Mouse (Mus musculus) ovary, postnatal 14 days (tissue): ENCODE results near the gene Mbd3l2.
"Not testable (repeated sequence)": the region's sequence is repeated elsewhere in the genome, so short reads cannot be mapped to it uniquely, and the experiment has no call there.

Experiments
- DNase-seq: peaks from one replicate; pipeline ENCODE4 v3.0.0; 2022; ENCODE audit warnings: low spot score

The Mbd3l2 gene

DNA sequence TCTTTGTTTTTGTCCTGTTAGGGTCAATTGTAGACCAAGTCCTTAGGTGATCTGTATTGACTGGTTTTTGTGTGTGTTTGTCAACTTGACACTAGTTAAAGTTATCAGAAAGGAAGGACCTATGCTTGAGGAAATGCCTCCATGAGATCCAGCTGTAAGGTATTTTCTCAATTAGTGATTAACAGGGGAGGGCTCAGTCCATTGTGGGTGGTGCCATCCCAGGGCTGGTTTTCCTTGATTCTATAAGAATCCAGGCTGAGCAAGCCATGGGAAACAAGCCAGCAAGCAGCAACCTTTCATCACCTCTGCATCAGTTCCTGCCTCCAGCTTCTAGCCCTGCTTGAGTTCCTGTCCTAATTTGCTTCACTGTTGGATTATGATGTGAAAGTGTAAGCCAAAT lies at the start of gene Mbd3l2:
Gene Mbd3l2, plus strand, starts transcription at position 301 of the 400 bp plus-strand sequence.
- DNase-seq: no peak

DNA sequence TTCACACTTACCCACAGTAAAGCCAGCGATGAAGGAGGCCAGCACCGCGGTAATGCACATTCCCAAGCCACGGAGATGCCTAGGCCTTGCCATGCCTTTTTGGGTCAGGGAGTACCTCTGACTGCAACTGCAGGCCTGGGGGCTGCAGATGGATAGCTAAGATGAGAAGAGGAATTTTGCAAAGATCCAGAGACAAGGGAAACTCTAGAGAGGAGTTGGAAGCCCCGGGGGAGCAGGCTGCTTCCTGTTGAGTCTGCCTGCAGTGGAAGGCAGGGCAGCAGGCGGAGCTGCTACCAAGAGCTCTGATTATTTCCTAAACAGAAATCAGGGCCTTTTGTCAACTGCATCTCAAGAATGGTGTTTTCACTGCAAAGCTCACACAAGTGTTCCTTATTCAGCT lies 44.7 kb upstream of the Mbd3l2 start:
- DNase-seq: peak; percentile 13

DNA sequence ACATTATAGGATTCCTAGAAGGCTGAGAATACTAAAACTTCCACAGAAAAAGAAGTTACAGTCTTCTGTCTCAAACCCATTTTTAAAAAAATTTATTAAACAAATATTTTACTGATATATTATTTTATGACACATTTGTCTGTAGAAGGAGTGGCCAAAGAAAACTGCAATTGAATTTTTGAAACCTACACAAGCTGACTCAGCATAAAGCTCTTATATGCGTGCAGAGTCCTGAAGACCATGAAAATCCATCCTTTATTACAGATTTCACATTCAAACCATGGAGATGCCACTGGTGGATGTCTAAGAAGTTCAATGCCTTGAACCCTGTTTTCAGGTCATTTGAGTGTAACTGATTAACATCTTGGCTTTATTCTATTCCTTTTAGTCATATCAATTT lies 30.8 kb upstream of the Mbd3l2 start:
- DNase-seq: no peak

DNA sequence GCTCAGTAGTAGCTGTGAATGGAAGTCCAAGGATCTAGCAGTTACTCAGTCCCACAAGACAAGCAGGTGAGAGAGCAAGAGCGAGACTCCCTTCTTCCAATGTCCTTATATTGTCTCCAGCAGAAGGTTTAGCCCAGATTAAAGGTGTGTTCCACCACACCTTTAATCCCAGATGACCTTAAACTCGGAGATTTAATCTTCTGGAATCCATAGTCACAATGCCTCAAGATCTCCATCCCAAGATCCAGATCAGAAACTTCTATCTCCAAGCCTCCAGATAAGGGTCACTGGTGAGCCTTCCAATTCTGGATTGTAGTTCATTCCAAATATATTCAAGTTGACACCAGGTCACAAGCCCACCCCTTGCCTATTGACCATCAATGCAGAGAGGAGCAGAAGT lies 27.6 kb upstream of the Mbd3l2 start, which contains the start of gene Naalad2:
Gene Naalad2, minus strand, starts transcription at position 101 of the 400 bp plus-strand sequence.
- DNase-seq: not testable (repeated sequence)

DNA sequence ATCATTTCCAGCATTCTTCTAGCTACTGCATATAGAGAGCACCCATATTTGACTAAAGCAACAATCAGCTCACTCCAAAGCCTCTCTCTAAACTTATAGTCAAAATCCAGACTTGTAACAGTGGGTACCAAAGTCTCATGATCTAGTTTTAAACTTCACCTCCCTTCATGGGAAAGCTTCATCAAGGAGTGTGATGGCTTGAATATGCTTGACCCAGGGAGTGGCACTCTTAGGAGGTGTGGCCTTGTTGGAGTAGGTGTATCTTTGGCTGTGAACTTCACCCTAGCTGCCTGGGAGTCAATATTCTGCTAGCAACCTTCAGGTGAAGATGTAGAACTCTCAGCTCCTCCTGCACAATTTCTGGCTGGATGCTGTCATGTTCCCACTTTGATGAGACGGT lies 26.3 kb upstream of the Mbd3l2 start, which contains the start of gene Ubtfl1:
Gene Ubtfl1, plus strand, starts transcription at position 301 of the 400 bp plus-strand sequence.
- no peak for DNase-seq

DNA sequence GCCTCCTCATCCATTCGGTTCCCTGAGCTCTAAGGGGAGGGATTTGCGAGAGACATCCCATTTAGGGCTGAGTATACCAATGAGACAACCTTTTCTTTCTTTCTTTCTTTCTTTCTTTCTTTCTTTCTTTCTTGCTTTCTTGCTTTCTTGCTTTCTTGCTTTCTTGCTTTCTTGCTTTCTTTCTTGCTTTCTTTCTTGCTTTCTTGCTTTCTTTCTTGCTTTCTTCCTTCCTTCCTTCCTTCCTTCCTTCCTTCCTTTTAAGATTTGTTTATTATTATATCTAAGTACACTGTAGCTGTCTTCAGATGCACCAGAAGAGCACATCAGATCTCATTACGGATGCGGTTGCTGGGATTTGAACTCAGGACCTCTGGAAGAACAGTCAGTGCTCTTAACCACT lies 18.1 kb upstream of the Mbd3l2 start:
- not testable (repeated sequence) for DNase-seq

DNA sequence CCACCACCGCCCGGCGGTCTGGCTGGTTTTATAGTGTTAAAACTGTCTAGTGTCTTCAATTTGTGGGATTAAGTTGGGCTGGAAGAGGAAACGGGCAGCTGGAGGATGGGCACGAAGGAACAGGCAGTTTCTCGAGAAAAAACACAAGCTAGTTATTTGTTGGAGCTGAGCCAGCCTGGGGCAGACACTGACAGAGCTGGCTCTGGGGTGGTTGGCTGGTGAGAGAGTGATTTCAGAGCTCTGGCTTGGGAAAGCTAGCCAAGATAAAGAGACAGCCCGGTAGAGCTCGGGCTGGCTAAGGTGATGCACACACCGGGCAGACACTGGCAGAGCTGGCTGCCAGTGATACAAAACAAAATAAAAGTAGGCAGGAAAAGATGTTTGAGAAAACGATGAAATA lies 1.2 kb downstream of the Mbd3l2 start:
- no peak for DNase-seq

DNA sequence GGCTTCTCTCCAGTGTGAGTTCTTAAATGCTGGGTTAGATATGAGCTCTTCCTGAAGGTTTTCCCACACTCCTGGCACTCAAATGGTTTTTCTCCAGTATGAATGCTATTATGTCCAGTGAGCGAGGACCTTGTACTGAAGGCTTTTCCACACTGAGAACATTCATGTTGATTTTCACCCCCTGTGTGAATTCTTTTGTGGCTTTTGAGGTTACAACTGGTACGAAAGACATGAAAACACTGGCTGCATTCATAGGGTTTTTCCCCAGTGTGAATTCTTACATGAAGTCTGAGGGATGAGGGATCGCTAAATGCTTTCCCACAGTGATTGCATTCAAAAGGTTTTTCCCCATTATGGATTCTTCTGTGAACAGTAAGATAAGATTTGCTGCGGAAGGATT lies 26.1 kb downstream of the Mbd3l2 start:
- DNase-seq: no peak

DNA sequence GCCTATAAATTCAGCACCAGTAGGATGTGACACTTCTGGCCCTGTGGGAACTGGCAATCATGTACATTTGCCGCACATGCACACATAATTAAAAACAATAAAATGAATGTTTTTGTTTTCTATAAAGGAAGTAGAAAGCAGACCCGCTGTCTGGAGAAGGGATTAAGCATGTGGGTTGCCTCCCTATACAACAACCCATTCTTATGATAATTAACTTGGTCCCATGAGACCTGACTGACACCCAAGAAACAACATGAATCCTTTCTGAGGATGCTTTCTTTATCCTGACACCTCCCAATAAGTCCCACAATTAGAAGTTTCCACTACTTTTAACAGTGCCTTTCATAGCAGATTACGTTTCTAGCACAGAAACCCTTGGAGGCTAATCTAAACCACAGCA lies 36.9 kb downstream of the Mbd3l2 start:
- DNase-seq: no peak

DNA sequence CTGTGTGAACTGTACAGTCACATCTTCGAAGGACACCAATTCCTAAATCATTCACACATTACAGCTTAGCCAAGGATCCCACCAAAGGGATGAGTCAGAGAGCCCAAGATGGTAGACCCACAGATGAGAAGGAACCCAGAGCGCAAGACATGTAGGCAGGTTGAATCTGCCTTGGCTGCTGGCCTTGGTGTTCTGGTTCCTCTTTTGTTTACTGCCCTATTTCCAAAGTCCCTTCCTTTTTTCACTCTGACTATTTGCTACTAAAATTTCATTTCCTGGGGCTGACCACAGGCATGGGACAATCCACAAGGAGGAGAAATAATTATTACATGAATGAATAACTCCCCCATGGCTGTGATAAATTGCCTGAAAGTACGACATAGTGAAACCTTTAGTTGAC lies 37.6 kb downstream of the Mbd3l2 start:
- no peak for DNase-seq

DNA sequence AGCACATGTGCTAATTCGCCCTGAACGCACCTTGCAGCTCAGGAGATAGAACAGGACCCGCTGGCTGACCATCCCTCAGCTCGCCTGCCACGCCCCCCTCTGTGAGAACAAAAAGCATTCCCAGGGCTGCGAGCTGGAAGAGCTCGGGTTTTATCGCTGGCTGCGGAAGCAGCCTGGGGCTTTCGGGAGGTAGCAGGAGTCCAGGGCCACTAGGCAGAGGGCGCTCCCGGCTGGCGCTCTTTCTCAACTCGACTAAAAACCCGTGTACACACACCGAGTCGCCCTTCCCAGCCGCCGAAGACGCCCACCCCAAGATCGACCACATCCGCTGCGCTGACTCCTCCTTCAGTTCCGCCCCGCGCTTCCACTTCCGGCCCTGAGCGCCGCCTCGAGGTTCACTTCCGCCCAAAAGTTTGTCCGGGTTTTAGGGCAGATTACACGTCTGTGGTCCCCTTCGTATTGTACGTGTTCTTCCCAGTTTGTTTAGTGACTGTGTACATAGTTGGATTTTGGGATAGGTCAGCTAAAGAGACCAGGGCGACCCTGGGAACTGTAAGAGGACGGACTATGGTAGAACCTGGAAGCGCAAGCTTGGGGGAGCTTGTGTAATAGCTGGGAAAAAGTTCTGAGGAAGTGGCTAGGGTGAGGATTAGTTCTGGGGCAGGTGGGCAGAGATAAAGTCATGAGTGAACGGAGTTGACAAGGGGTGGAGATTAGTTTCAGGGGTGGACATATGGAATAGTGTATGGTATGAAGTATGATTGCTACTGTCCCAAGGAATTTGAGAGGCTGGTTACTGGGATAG lies 43.1 kb downstream of the Mbd3l2 start:
- DNase-seq: peak; percentile 52

DNA sequence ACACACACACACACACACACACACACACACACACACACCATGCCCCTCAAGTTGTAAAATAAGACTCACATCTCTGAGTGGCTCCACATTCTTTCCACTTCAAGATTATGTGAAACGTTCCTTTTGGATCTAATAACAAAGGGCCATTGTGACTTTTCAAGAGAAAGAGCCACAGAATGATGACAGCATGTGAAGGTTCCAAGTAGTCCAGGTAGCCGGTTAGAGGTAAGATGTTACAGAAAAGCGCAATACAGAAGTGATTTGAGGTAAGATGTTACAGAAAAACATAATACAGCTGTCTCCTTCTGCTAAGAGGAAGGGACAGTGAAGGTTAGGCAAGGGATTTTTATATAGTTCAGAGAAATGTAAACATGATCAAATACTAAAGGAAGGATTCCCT lies 47.7 kb downstream of the Mbd3l2 start, which contains the start of the genes Zfp558 and Mbd3l1:
Gene Zfp558, minus strand, starts transcription at position 101 of the 400 bp plus-strand sequence.
Gene Mbd3l1, plus strand, starts transcription at position 192 of the 400 bp plus-strand sequence.
- DNase-seq: no peak
